Mouse (Mus musculus) retina, adult 2 months (tissue): ENCODE data around the gene Recql5.

ENCODE experiments used
- DNase-seq: peaks from one replicate; pipeline ENCODE4 v3.0.0-alpha.2; 2012; ENCODE audit warnings: low read depth, low spot score

The Recql5 gene

DNA sequence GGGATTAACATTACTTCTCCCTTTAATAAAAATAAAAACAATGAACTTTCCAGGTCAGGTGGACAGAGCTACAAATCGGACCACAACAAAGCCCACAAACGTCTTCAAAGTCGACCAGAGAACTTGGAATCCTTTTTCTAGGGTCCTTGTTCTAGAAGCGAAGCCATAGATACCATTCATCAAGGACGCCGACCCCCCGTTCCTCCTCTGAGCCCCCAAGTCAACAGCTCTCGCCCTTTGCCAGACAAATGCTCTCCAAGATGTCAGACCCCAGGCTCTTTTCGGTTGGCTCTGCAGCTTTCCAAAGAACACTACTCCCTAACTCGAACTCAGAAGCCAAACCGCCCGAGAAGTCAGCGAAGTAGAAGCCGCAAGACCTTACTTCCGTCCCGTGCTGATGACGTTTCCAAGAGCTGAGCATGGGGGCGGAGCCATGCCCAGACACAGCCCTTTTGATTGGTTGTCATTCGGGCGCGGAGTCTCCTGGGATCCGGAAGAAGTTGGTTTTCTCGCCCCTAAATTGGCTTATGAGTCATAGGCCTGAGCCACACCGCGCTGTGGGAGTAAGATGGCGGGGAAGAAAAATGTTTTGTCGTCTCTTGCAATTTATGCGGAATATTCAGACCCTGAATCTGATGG is at the start of gene Recql5, which contains the start of gene Sap30bp:
Recql5 (minus strand) TSS at position 370 of the 639 bp plus-strand sequence.
Sap30bp (plus strand) TSS at position 175 of the 639 bp plus-strand sequence.
- peak; percentile 99 for DNase-seq

DNA sequence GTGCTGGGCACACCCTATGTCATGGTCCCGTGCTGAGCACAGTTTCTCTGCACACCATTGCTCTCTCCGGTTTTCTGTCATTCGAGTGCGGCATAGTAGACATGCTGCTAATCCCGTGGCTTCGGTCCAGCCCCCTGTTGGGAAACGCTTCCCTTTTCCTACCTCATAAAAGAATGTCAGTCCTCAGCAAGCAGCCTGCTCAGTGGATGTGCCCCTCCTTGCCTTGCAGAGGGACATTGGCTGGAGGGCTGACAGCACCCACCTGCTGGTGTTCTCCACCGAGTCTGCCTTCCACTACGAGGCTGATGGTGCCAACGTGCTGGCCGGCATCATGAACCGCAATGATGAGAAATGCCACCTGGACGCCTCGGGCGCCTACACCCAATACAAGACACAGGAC is 49.2 kb upstream of the Recql5 start:
- no peak for DNase-seq

DNA sequence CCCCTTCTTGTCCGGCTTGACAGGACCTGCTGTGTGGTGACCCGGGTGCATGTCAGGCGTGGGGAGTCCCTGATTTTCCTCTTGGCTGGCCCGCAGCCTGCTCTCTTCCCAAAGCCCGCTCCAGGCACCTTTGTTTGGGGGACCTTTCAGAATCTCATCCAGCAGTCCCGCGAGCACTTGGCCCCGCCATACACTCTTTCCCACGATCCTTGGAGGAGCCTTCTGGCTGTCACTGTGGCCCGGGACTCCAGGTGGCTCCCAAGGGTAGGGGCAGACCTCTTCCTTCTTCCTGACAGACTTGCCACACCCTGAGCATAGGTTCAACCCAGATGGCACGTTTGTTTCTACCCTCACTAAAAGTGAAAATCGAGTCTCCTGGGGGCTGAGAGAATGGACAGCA is 42.3 kb upstream of the Recql5 start:
- no peak for DNase-seq

DNA sequence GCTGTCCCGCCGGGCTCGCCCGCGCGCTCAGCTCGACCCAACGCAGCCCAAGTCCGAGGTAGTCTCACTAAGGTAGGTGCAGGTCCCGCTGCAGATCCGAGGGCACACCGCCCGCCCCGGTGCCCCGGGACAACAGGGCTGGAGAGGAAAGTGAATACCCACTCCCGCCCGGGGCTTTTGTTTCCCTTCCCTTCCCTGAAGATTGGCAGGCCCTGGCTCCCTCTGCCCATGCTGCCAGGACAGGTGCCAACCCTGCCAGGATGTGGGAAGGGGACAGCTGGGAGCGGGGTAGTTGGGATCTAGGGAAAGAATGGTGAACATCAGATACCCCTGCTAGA is 41.8 kb upstream of the Recql5 start:
- DNase-seq = no peak

DNA sequence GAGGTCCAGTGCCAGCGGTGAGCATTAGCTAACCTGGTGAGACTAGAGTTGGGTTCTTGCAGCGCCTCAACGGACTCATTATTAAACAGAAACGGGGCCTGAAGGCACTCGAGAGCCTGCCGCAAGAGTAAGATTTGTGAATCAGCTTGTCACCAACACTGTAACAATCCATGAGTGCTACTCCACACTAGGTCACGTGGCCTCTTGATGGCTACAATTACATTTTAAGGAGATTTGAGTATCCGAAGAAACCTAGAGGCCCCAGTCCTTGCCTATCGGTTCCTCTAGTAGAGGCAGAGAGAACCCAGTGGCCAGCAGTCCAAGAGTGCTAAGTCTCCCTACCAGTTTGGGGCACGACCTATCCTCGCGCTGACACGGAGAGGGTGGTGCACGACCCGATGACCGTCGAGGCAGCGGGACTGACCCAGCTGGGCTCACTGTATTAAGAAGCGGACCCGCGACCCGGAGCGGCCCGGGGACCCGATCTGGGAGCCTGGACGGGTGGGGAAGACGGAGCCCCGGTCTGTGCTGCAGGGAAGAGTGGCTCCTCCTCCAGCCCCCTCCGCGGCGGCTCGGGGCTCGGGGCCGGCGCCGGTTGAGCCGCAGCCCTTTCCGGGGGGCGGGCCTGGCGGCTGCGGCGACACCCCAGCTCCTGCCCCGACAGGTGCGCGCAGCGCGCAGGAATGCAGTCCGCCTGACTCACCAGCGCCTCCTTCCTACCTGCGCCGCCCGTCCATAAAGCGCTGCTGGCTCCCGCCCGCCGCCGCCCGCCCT is 41.2 kb upstream of the Recql5 start, which contains the start of gene Itgb4:
Itgb4 (plus strand) TSS at position 401 of the 774 bp plus-strand sequence.
- no peak for DNase-seq

DNA sequence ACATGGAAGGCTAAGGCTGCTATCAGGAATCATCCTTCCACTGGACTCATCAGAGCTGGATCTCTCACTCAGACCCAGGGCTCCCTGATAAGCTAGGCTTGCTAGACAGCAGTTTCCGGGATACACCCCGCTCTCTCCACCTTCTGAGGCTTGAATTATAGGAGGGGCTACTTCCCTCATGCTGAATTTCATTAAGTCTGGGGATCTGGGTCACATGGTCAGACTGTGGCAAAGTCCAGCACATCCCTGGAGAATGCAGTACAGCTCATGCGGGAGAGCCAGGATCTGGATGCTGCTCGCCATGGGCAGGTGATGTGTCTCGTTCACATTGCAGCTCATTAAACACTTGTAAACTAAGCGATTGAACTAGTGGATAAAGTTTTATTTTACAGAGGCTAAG is 37.7 kb upstream of the Recql5 start:
- no peak for DNase-seq

DNA sequence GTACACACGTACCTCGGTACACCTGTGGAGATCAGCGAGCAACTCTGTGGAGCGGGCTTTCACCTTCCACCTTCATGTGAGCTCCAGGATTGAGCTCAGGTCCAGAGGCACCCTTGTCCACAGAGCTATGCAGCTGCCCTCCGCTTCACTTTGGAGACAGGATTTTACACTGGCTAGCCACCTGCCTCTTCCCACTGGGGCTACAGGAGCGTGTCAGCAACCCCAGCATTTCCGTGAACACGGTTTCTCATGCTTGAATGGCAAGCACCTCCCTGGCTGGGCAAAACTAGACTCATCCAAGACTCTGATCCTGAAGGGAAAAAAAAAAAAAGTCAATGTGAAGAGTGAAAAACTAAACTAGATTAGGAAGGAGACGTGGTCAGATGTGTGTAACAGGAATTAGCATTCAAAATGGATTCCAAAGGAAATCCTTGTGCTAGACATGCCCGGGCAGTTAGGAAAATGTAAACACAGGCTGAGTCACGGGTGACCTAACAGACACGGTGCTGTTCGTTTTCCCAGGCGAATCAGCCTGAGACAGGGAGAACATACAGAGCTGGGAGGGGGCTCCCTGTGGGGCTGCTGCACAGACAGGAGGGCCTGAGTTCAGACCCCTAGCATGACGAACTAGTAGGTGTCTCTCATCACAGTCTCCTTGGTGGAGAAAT is 36.9 kb upstream of the Recql5 start:
- DNase-seq = no peak

DNA sequence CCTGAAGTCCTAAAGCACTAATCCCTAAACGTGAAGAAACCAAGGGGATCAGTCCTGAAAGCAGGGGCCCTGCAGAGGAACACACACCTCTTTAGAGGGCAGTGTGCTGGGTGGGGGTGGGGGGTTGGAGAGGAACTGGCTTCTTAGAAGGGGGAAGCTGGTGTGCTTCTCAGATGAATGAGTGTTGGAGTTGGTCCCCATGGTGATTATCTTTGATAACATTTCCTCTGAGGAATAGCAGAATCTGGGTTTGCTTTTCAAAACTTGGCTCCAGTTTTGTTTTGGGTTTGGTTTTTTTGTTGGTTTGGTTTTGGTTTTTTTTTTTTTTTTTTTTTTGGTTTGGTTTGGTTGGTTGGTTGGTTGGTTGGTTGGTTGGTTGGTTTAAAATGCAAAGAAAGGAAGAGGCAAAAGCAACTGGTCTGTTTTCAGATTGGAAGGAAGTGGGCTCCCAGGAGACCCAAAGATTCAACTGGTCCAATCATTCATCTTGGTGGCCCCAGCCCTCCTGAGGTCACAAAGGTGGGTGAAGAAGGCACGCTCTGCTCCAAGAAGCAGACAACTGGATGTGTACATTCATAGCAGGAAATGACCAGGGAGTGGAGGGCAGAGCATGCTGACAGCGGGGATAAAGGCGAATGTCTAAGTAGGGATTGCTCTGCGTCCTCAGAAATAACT is 35.6 kb upstream of the Recql5 start:
- DNase-seq = no peak

DNA sequence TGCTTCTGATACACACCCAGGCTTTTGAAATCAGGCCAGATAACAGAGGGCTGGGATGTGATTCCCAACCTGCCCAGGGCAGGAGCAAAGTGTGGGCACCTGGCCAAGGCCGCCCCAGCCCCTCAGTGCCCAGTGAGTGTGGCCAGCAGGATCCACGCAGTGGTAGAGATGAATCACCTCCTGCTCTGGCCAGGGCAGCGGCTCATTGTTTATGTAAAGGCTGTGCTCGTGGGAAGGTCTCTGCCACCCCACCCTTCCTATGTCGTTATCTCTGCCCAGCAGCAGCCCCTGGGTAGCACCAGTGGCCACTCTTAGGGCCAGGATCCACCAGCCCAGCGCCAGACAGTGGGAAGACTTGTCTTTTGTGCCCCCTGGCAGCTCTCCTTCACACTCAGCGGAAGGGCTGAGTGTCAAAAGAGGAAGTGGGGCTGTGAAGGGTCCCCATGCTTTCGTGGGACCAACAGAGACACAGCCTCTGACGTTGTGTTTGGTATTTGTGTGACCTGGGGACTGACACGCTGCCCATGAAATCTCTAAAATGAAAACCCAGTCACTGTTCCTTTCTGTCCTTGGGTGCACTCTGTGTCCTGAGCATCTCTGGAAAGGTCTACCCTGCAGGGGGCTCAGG is 31.8 kb upstream of the Recql5 start:
- DNase-seq = no peak

DNA sequence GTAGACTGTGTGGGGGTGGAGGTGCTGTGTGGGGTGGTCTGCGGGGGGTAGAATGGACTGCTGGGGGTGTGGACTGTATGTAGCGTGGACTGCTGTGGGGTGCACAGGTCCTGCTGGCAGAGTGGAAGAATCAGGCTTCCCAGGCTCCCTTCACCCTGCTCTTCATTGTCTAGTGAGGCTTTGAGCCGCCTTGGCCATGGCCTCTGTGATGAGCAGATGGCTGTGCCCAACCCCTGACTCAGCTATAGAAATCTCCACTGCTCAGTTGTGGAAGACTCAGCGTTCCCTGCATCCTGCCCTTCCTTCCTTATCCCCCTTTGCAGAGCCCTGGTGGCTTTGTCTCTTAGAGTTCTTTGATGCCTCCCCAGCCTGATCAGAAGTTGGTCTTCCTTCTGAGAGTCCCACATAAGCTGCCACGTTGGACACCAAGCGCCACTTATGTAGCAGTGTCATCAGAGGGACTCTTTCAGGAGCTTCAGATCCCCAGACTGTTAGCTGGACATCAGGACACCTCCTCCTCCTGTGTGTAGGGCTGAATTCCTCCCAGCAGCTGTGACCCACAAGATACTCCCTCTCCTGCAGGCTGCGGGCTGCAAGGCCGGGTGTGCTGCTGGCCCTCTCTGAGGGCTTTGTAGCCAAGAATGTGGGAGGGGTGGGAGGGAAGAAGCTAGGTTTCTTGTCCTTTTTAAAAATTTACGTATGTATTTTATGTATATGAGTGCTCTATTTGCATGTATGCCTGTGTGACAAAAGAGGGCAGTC is 29.6 kb upstream of the Recql5 start:
- DNase-seq = no peak

DNA sequence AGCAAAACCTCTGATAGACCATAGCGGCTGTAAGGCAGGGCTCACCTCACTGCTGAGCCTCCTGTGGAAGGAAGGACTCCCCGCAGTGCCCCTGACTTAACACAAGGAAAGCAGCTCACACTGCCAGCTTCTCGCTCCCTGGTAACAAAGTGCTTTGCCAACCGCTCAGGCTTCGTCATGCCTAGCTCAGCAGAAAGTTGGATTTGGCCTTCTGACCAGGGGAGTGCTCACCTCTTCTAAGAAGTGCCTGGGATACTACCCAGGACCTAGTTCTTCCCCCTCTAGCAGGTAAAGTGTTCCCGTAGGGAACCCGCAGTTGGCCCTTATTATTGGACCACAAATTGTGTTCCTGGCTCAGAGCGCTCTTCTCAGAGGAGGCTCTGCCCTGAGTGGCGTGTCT is 25.7 kb upstream of the Recql5 start:
- no peak for DNase-seq

DNA sequence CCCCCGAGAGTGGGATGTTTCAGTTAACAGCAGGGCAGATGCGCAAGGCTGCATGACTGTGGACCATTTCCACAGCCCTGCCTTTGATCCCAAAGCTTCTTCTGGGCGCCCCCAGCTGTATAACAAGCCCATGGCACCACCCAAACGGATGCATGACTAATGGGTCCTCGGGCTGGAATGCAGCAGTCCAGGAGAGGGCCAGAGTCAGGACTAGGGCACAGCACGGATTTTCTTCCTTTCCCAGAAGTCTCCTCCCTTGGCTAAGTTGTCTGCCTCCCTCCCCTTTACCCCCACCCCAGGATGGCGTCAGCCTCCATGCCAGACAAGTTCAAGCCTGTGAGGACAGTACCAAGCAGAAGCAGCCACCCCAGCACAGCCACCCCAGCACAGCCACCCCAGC is 24.7 kb upstream of the Recql5 start:
- no peak for DNase-seq

DNA sequence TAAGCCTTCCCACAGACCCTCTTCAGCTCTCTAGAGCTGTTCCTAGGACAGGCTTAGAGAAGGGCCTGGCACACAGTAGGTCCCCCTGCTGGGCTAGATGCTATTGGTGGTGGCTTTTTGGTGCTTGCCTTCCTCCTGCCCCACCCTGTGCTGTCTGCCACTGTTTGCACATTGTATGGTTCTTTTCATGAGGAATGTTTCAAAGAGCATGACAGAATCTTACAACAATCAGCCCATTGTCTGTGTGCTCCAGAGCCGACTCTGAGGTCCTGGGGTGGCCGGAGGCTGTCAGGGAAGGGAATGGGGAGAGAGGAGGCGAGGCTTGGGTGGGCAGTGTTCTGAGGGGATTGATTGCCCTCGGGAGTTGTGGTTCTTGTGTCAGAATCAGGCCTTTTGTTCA is 23.2 kb upstream of the Recql5 start:
- no peak for DNase-seq

DNA sequence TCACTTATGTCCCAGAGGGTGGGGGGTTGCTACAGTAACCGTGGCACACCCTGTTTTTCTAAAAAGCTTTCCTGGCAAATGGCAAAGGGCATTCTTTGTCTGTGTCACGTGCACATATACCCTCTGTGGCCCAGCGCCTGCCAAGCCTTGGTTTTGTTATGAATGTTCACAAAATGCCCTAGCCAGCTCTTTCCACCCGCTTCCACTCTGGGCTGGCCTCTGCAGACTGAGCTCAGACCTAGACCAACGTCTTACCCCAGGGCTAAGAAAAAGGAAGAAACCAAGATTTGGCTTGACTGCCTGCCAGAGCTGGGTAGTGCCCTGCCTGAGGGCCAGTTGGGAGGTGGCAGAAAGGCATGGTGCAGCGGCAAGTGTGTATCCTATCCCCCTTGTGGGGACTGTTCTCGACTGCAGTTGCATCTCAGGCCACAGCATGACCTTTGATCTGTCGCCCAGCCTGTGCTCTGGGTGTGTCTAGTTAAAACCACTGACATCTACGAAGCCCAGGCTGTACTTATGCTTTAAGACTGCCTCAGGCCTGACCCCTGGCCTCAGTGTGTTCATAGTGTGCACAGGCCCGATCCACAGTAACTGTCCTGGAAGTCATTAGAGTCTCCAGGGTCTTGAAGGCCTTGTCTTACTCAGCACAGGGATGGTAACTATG is 22.1 kb upstream of the Recql5 start:
- DNase-seq = no peak

DNA sequence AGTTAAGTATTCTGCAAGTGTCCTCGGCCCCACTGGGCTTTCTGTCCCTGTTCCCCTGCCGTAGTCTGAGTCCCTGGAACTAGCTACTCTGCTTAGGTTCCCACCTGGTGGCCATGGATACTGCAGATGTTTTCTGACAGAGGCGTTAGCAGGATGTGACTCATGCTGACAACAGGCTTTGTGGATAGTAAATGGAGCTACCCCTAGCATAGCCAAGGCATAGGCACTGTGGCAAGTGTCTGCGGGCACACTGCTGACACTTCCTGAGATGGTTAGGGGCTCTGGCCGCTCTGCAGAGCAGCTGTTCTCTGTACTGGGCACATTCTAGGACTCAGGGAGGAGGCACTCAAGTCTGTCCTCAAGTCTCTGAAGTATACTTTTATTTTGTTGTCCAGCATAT is 21.4 kb upstream of the Recql5 start:
- no peak for DNase-seq

DNA sequence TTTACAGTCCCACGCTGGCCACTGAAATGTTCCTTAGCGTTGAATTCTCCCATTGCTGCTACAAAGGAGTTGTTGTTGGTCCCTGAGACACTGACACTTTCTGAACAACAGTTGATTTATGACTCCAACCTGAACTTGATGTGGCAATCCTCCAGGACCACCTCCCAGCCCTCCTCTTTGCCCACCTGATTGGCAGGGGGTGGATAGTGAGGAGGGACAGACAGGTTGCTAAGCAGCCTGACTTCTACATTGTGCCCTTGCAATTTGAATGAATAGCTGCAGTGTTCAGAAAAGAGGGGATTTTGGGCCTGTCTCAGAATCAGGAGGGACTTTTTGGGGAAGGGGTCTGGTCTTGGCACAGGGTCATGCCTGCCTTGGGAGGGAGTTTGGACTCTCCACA is 17.4 kb upstream of the Recql5 start:
- no peak for DNase-seq

DNA sequence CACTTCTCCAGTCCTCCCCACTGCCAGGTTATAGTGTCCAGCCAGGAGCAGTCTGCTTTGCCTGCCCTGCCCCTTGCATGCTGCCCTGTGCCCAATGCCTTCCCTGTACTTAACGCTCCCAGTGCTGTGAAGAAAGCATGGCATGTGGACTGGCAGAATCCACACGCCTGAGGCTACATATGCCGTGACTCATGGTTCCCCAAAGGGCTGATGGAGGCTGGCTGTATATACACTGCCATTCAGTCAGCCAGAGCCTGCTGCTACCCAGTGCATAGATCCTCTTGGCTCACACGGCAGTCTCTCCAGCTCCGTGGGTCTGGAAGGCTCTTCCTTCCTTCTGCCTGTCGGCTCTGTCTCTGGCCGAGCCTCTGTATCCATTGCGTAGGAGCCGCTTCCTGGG is 15.0 kb upstream of the Recql5 start:
- no peak for DNase-seq

DNA sequence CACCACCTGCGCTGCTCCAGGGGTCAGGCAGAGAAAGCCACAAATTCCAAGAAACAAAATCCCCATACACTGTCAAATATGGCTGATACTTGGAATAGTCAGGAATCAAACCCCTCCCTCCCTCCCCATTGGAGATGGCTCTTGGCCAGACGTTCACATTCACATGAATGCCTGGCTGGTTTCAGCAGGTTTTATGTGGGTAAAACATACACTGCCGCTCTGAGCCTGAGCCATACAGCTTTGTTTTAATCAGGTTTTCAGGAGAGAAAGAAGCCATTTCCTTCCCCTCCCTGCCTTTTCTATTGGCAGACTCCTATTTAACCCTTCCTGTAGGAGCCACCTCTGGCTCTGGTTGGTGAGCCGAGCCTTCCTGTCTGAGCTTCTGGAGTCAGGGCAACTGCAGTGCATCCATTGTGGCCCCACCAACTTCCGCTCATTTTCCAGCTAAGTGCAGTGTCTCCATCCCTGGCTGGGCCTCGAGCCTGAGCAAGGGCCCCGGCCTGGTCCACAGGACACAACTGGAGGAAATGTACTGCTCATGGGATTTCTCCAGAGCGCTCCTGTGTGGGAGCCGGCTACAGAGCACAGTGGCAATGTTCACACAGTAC is 13.0 kb upstream of the Recql5 start:
- no peak for DNase-seq

DNA sequence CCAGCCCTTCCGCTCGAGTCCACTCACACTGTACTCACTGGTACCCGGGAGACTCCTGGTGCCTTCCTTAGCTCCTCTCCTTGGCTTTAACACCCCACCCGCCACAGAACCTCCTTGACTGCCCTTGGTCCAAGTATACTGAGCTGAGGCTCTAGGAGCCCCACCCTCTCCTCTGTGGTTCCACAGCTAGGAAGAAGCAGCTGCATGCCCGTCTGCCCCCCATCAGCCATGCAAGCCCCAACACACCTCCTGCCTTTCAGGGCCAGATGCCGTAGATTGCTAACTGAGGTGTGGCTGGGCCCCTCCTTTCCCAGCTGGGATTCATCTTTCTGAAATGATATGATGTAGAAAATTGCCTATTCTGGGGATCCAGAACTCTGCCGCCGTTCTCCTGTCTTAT is 12.0 kb upstream of the Recql5 start:
- DNase-seq = no peak

DNA sequence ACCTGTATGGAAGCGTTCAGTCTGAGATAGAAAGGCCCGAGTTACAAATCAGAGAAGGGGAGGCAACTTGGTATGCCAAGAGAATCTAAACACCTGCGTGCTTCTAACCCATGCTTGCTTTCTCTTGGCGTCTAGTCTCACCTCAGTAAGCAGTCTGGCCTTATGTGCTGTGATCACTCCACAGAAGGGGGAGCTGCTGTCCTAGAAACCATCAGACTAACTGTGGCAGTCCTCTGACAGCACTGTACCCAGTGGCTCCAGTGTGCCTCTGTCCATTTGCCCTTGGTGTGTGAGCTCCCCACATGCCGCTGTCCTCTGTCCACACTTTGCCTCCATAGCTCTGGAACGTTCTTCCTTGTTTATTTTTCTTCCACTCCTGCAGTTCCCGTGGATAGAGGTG is 8.7 kb upstream of the Recql5 start:
- no peak for DNase-seq
